Mouse (Mus musculus): ENCODE results near the gene Pea15a. TPM values are rescaled to one million over a fixed set of nuclear protein-coding genes. Genes with fewer than 3 reads are reported as not detected.

Pea15a gene
- polyA plus RNA-seq, 1 experiment from 2014 or later, result 363 TPM

GRCm38 (mm10) chr1:172167911-172168310 is 38.7 kb downstream of the Pea15a start:
- H3K27ac ChIP-seq, result no peak overlapping the region
- DNase-seq (ENCODE audit: low spot score), result no peak
- 76% methylated on average over 5 of the region's 5 CpGs for WGBS
- H3K4me1 ChIP-seq (replicated peaks; ENCODE audit: control insufficient read depth, insufficient read depth, low read length), result no peaks in the 10 kb centered on the region
- H3K27me3 ChIP-seq (ENCODE audit: control insufficient read depth, insufficient read depth, low read length), result no peaks in the 10 kb centered on the region
- H3K9ac ChIP-seq, result no peak overlapping the region
- H3K9me3 ChIP-seq (ENCODE audit: control insufficient read depth, low read length), result no peaks in the 10 kb centered on the region
- H3K4me3 ChIP-seq (replicated peaks; ENCODE audit: low read length), result no peak overlapping the region
- peaks cover 75% of the 10 kb centered on the region for H3K36me3 ChIP-seq (replicated peaks; ENCODE audit: control insufficient read depth, insufficient read depth)
- H3K4me2 ChIP-seq (replicated peaks), result no peak overlapping the region
- ATAC-seq (ENCODE audit: low FRiP score), result no peak

- no peaks in the 10 kb centered on the region for H3K27me3 ChIP-seq (ENCODE audit: control insufficient read depth, insufficient read depth, low read length)
- H3K4me1 ChIP-seq (replicated peaks; ENCODE audit: control insufficient read depth, insufficient read depth, low read length), result no peaks in the 10 kb centered on the region
- no peak overlapping the region for H3K27ac ChIP-seq
- no peak overlapping the region for H3K4me3 ChIP-seq (replicated peaks; ENCODE audit: low read length)
- no peaks in the 10 kb centered on the region for H3K9me3 ChIP-seq (ENCODE audit: control insufficient read depth, low read length)
- DNase-seq (ENCODE audit: low spot score), result no peak
- no peak overlapping the region for H3K4me2 ChIP-seq (replicated peaks)
- ATAC-seq (ENCODE audit: low FRiP score), result no peak
- 89% methylated on average over 6 of the region's 6 CpGs for WGBS
- no peak overlapping the region for H3K9ac ChIP-seq
- peaks cover 34% of the 10 kb centered on the region for H3K36me3 ChIP-seq (replicated peaks; ENCODE audit: control insufficient read depth, insufficient read depth)
Measured at GRCm38 (mm10) chr1:172162959-172163358, 43.6 kb downstream of the Pea15a start.

- H3K27me3 ChIP-seq (ENCODE audit: control insufficient read depth, insufficient read depth, low read length), result no peaks in the 10 kb centered on the region
- no peaks in the 10 kb centered on the region for H3K9me3 ChIP-seq (ENCODE audit: control insufficient read depth, low read length)
- WGBS, result 92% methylated on average over 1 of the region's 1 CpGs
- DNase-seq (ENCODE audit: low spot score) (peak; percentile 39), ATAC-seq (ENCODE audit: low FRiP score) (no peak)
- no peaks in the 10 kb centered on the region for H3K4me1 ChIP-seq (replicated peaks; ENCODE audit: control insufficient read depth, insufficient read depth, low read length)
- no peak overlapping the region for H3K27ac ChIP-seq
- no peak overlapping the region for H3K9ac ChIP-seq
- no peak overlapping the region for H3K4me3 ChIP-seq (replicated peaks; ENCODE audit: low read length)
- peaks cover 24% of the 10 kb centered on the region for H3K36me3 ChIP-seq (replicated peaks; ENCODE audit: control insufficient read depth, insufficient read depth)
- no peak overlapping the region for H3K4me2 ChIP-seq (replicated peaks)
Measured at GRCm38 (mm10) chr1:172162009-172162408, 44.6 kb downstream of the Pea15a start.

GRCm38 (mm10) chr1:172160508-172160907 is 46.1 kb downstream of the Pea15a start:
- Histone ChIP-seq H3K36me3 (replicated peaks; ENCODE audit: control insufficient read depth, insufficient read depth) (peaks cover 23% of the 10 kb centered on the region), H3K9me3 (ENCODE audit: control insufficient read depth, low read length) (no peaks in the 10 kb centered on the region), H3K4me1 (replicated peaks; ENCODE audit: control insufficient read depth, insufficient read depth, low read length) (no peaks in the 10 kb centered on the region), H3K27ac (no peak overlapping the region), H3K4me3 (replicated peaks; ENCODE audit: low read length) (no peak overlapping the region), H3K4me2 (replicated peaks) (no peak overlapping the region), H3K9ac (no peak overlapping the region), H3K27me3 (ENCODE audit: control insufficient read depth, insufficient read depth, low read length) (no peaks in the 10 kb centered on the region)
- DNase-seq (ENCODE audit: low spot score) (no peak), ATAC-seq (ENCODE audit: low FRiP score) (no peak)

GRCm38 (mm10) chr1:172159970-172160369 is 46.6 kb downstream of the Pea15a start:
- Histone ChIP-seq H3K36me3 (replicated peaks; ENCODE audit: control insufficient read depth, insufficient read depth) (peaks cover 21% of the 10 kb centered on the region), H3K9me3 (ENCODE audit: control insufficient read depth, low read length) (no peaks in the 10 kb centered on the region), H3K4me2 (replicated peaks) (no peak overlapping the region), H3K4me3 (replicated peaks; ENCODE audit: low read length) (no peak overlapping the region), H3K4me1 (replicated peaks; ENCODE audit: control insufficient read depth, insufficient read depth, low read length) (no peaks in the 10 kb centered on the region), H3K27me3 (ENCODE audit: control insufficient read depth, insufficient read depth, low read length) (no peaks in the 10 kb centered on the region), H3K27ac (no peak overlapping the region), H3K9ac (no peak overlapping the region)
- WGBS, result 71% methylated on average over 4 of the region's 4 CpGs
- DNase-seq (ENCODE audit: low spot score) (no peak), ATAC-seq (ENCODE audit: low FRiP score) (no peak)

GRCm38 (mm10) chr1:172155518-172155917 is 51.1 kb downstream of the Pea15a start:
- H3K27me3 ChIP-seq (ENCODE audit: control insufficient read depth, insufficient read depth, low read length), result no peaks in the 10 kb centered on the region
- DNase-seq (ENCODE audit: low spot score) (no peak), ATAC-seq (ENCODE audit: low FRiP score) (no peak)
- no peaks in the 10 kb centered on the region for H3K9me3 ChIP-seq (ENCODE audit: control insufficient read depth, low read length)
- WGBS, result 95% methylated on average over 3 of the region's 3 CpGs
- no peak overlapping the region for H3K4me3 ChIP-seq (replicated peaks; ENCODE audit: low read length)
- H3K27ac ChIP-seq, result no peak overlapping the region
- H3K4me1 ChIP-seq (replicated peaks; ENCODE audit: control insufficient read depth, insufficient read depth, low read length), result no peaks in the 10 kb centered on the region
- H3K9ac ChIP-seq, result no peak overlapping the region
- H3K4me2 ChIP-seq (replicated peaks), result no peak overlapping the region
- peaks cover 63% of the 10 kb centered on the region for H3K36me3 ChIP-seq (replicated peaks; ENCODE audit: control insufficient read depth, insufficient read depth)

GRCm38 (mm10) chr1:172154536-172154935 is 52.1 kb downstream of the Pea15a start:
- no peak overlapping the region for H3K9ac ChIP-seq
- H3K4me2 ChIP-seq (replicated peaks), result no peak overlapping the region
- no peak overlapping the region for H3K4me3 ChIP-seq (replicated peaks; ENCODE audit: low read length)
- WGBS, result 94% methylated on average over 3 of the region's 3 CpGs
- peaks cover 66% of the 10 kb centered on the region for H3K36me3 ChIP-seq (replicated peaks; ENCODE audit: control insufficient read depth, insufficient read depth)
- H3K9me3 ChIP-seq (ENCODE audit: control insufficient read depth, low read length), result no peaks in the 10 kb centered on the region
- DNase-seq (ENCODE audit: low spot score) (no peak), ATAC-seq (ENCODE audit: low FRiP score) (no peak)
- H3K4me1 ChIP-seq (replicated peaks; ENCODE audit: control insufficient read depth, insufficient read depth, low read length), result peaks cover 4% of the 10 kb centered on the region
- H3K27ac ChIP-seq, result no peak overlapping the region
- no peaks in the 10 kb centered on the region for H3K27me3 ChIP-seq (ENCODE audit: control insufficient read depth, insufficient read depth, low read length)

- peak overlapping the region; percentile 91 for H3K4me3 ChIP-seq (replicated peaks; ENCODE audit: low read length)
- H3K9me3 ChIP-seq (ENCODE audit: control insufficient read depth, low read length), result no peaks in the 10 kb centered on the region
- peak overlapping the region; percentile 71 for H3K4me2 ChIP-seq (replicated peaks)
- DNase-seq (ENCODE audit: low spot score), result no peak
- H3K27ac ChIP-seq, result no peak overlapping the region
- ATAC-seq (ENCODE audit: low FRiP score), result no peak
- H3K36me3 ChIP-seq (replicated peaks; ENCODE audit: control insufficient read depth, insufficient read depth), result peaks cover 37% of the 10 kb centered on the region
- 24% methylated on average over 19 of the region's 19 CpGs for WGBS
- no peaks in the 10 kb centered on the region for H3K27me3 ChIP-seq (ENCODE audit: control insufficient read depth, insufficient read depth, low read length)
- H3K4me1 ChIP-seq (replicated peaks; ENCODE audit: control insufficient read depth, insufficient read depth, low read length), result peaks cover 11% of the 10 kb centered on the region
- H3K9ac ChIP-seq, result peak overlapping the region; percentile 97
Measured at GRCm38 (mm10) chr1:172148955-172149815, 57.4 kb downstream of the Pea15a start.

- under 1% methylated on average over 40 of the region's 40 CpGs for WGBS
- Histone ChIP-seq H3K27ac (peak overlapping the region; percentile 92), H3K9me3 (ENCODE audit: control insufficient read depth, low read length) (no peaks in the 10 kb centered on the region), H3K27me3 (ENCODE audit: control insufficient read depth, insufficient read depth, low read length) (no peaks in the 10 kb centered on the region), H3K9ac (peak overlapping the region; percentile 97), H3K4me2 (replicated peaks) (peak overlapping the region; percentile 71), H3K36me3 (replicated peaks; ENCODE audit: control insufficient read depth, insufficient read depth) (peaks cover 30% of the 10 kb centered on the region), H3K4me1 (replicated peaks; ENCODE audit: control insufficient read depth, insufficient read depth, low read length) (peaks cover 11% of the 10 kb centered on the region), H3K4me3 (replicated peaks; ENCODE audit: low read length) (peak overlapping the region; percentile 91)
- ATAC-seq (ENCODE audit: low FRiP score) (peak; percentile 70), DNase-seq (ENCODE audit: low spot score) (no peak)
Measured at GRCm38 (mm10) chr1:172148279-172148954, 58.2 kb downstream of the Pea15a start.
